12 mouse cellular contexts compared by ENCODE assay signal in genomic region chr13:49316386-49317162, GRCm38 (mm10). TPM values are rescaled to one million over a fixed set of nuclear protein-coding genes. Genes with fewer than 3 reads are reported as not detected.
A peak's percentile ranks its signal among the peaks of the same experiment; 100 is the strongest.
DNase-seq lines count a peak whose midpoint lies in the region; ATAC-seq lines count a peak whose summit lies in the region.
"Had no signal": no experiment of that assay in that cellular context is flagged by ENCODE, and none has a peak within 500 bp of the region (broad histone marks: within the 10 kb centered on the region; RNA-seq: fewer than 3 reads in every experiment).

No protein-coding gene starts in this region.

- peaks cover 9% of the 10 kb centered on the region; the same call in 1 of the 2 replicates for H3K4me1 ChIP-seq in neural tube, embryonic 11.5 days (ENCODE audit: control insufficient read depth, insufficient read depth, low read length)
- peaks cover 42% of the 10 kb centered on the region for H3K4me1 ChIP-seq in hindbrain, embryonic 13.5 days (replicated peaks)
- peaks cover 14% of the 10 kb centered on the region; the same call in 1 of the 2 replicates for H3K4me1 ChIP-seq in stomach, embryonic 16.5 days (ENCODE audit: control insufficient read depth, insufficient read depth, low read length)

- no peaks in the 10 kb centered on the region for H3K36me3 ChIP-seq in neural tube, embryonic 11.5 days (ENCODE audit: control insufficient read depth, insufficient read depth, low read length)
- no peaks in the 10 kb centered on the region; the same call in 1 of the 2 replicates for H3K36me3 ChIP-seq in hindbrain, embryonic 13.5 days
- no peaks in the 10 kb centered on the region for H3K36me3 ChIP-seq in stomach, embryonic 16.5 days (ENCODE audit: control insufficient read depth, insufficient read depth, low read length)
- H3K36me3 ChIP-seq: limb, embryonic 12.5 days had no signal

- peak; percentile 52 for DNase-seq in adrenal gland, adult 2 months
- DNase-seq in adrenal gland, postnatal 25 days, result no peak
- DNase-seq in neural tube, embryonic 11.5 days (ENCODE audit: low spot score), result peak; percentile 69
- DNase-seq in neural tube, embryonic 10.5 days (ENCODE audit: extremely low spot score, low spot score), result no peak
- no peak for DNase-seq in gastrocnemius, postnatal 14 days
- DNase-seq: kidney, adult 8-10 months; lung, postnatal 36 days had no signal

- no peaks in the 10 kb centered on the region for H3K9me3 ChIP-seq in neural tube, embryonic 11.5 days (ENCODE audit: control insufficient read depth, low read length)
- no peaks in the 10 kb centered on the region for H3K9me3 ChIP-seq in hindbrain, embryonic 13.5 days
- H3K9me3 ChIP-seq in stomach, embryonic 16.5 days (replicated peaks; ENCODE audit: control insufficient read depth, low read length), result no peaks in the 10 kb centered on the region
- H3K9me3 ChIP-seq: limb, embryonic 12.5 days had no signal

- WGBS in neural tube, embryonic 11.5 days, result 35% methylated on average over 9 of the region's 9 CpGs
- 30% methylated on average over 9 of the region's 9 CpGs for WGBS in hindbrain, embryonic 13.5 days
- WGBS in stomach, embryonic 16.5 days, result 38% methylated on average over 9 of the region's 9 CpGs

- H3K9ac ChIP-seq in neural tube, embryonic 11.5 days (ENCODE audit: low read length), result no peak overlapping the region
- no peak overlapping the region for H3K9ac ChIP-seq in hindbrain, embryonic 13.5 days
- H3K9ac ChIP-seq in stomach, embryonic 16.5 days (ENCODE audit: low read length), result no peak overlapping the region
- H3K9ac ChIP-seq: limb, embryonic 12.5 days had no signal

- H3K27me3 ChIP-seq in neural tube, embryonic 11.5 days (ENCODE audit: control insufficient read depth, insufficient read depth, low read length), result no peaks in the 10 kb centered on the region
- H3K27me3 ChIP-seq in hindbrain, embryonic 13.5 days, result peaks cover 33% of the 10 kb centered on the region
- H3K27me3 ChIP-seq in stomach, embryonic 16.5 days (ENCODE audit: control insufficient read depth, insufficient read depth, low read length), result no peaks in the 10 kb centered on the region
- H3K27me3 ChIP-seq: limb, embryonic 12.5 days had no signal

- no peak overlapping the region for H3K4me2 ChIP-seq in neural tube, embryonic 11.5 days (ENCODE audit: low read depth)
- no peak overlapping the region for H3K4me2 ChIP-seq in hindbrain, embryonic 13.5 days
- H3K4me2 ChIP-seq in stomach, embryonic 16.5 days (ENCODE audit: low read depth, low read length), result no peak overlapping the region
- H3K4me2 ChIP-seq: heart, embryonic 11.5 days; limb, embryonic 12.5 days had no signal

- intact Hi-C loops in gastrocnemius, postnatal 14 days (cut with DNase I; ENCODE audit: low total_unique reads), result no loop called here

- no peak overlapping the region for H3K27ac ChIP-seq in neural tube, embryonic 11.5 days (ENCODE audit: low read depth, low read length)
- peak overlapping the region; percentile 3; the same call in 1 of the 2 replicates for H3K27ac ChIP-seq in hindbrain, embryonic 13.5 days
- H3K27ac ChIP-seq in stomach, embryonic 16.5 days (ENCODE audit: low read length), result peak overlapping the region; percentile 31; the same call in 1 of the 2 replicates
- H3K27ac ChIP-seq: limb, embryonic 12.5 days had no signal

- no peak overlapping the region for H3K4me3 ChIP-seq in neural tube, embryonic 11.5 days (ENCODE audit: low read depth, low read length)
- H3K4me3 ChIP-seq in hindbrain, embryonic 13.5 days, result no peak overlapping the region
- H3K4me3 ChIP-seq in stomach, embryonic 16.5 days (replicated peaks; ENCODE audit: low read length), result no peak overlapping the region
- H3K4me3 ChIP-seq: limb, embryonic 12.5 days had no signal

- peak; percentile 69 for ATAC-seq in neural tube, embryonic 11.5 days (ENCODE audit: insufficient read depth, low FRiP score, low TSS enrichment)
- ATAC-seq in hindbrain, embryonic 13.5 days (ENCODE audit: low FRiP score), result no peak
- no peak for ATAC-seq in stomach, embryonic 16.5 days (ENCODE audit: insufficient read depth, low FRiP score)
- ATAC-seq in monocyte, adult 5-6 weeks (replicated peaks; ENCODE audit: insufficient number of reproducible peaks, low FRiP score, low TSS enrichment, poor library complexity, severe bottlenecking), result no peak

RNA-seq across cellular contexts. Expression of gene Fgd3, which starts 3.5 kb away (rescaled TPM):
- 1 to 10 TPM; 3.1 to 6.0 TPM for total RNA-seq in adrenal gland, adult 2 months (2021)
- polyA plus RNA-seq in adrenal gland, adult 2 months (2012; rRNA removed), result 1.3 and 2.3 TPM in 2 replicates
- 1.5 and 2.8 TPM in 2 replicates for total RNA-seq in adrenal gland, postnatal 25 days (2021)
- 1.1 and 1.2 TPM in 2 replicates for polyA plus RNA-seq in neural tube, embryonic 11.5 days (2014; fragmentation: Nextera tagmentation; extraction: Ambion mirVana)
- 1.4 and 2.0 TPM in 2 replicates for polyA plus RNA-seq in hindbrain, embryonic 13.5 days (2015; fragmentation: Nextera tagmentation; extraction: Ambion mirVana)
- 0.40 and 0.51 TPM in 2 replicates for polyA plus RNA-seq in stomach, embryonic 16.5 days (2015; fragmentation: Nextera tagmentation; extraction: Ambion mirVana)
- 1 to 10 TPM in 1 of 2 experiments, under 1 TPM in 1; 0.93 to 1.3 TPM for total RNA-seq in gastrocnemius, postnatal 14 days (2021)
- 43.6 to 60.8 TPM (median 44.6 TPM) in 3 replicates for total RNA-seq in monocyte, adult 5-6 weeks (2017)

RNA-seq across cellular contexts. Expression of gene Bicd2, which starts 24.8 kb away (rescaled TPM):
- 10 to 100 TPM; 34.7 to 43.2 TPM for total RNA-seq in adrenal gland, adult 2 months (2021)
- 25.1 and 25.2 TPM in 2 replicates for polyA plus RNA-seq in adrenal gland, adult 2 months (2012; rRNA removed)
- 43.7 and 45.2 TPM in 2 replicates for total RNA-seq in adrenal gland, postnatal 25 days (2021)
- polyA plus RNA-seq in neural tube, embryonic 11.5 days (2014; fragmentation: Nextera tagmentation; extraction: Ambion mirVana), result 37.1 and 37.4 TPM in 2 replicates
- 28.2 and 29.3 TPM in 2 replicates for polyA plus RNA-seq in hindbrain, embryonic 13.5 days (2015; fragmentation: Nextera tagmentation; extraction: Ambion mirVana)
- 26.5 and 26.7 TPM in 2 replicates for polyA plus RNA-seq in stomach, embryonic 16.5 days (2015; fragmentation: Nextera tagmentation; extraction: Ambion mirVana)
- total RNA-seq in gastrocnemius, postnatal 14 days (2021), result 10 to 100 TPM; 20.5 to 21.2 TPM
- total RNA-seq in monocyte, adult 5-6 weeks (2017), result 24.4 to 44.2 TPM (median 31.3 TPM) in 3 replicates

Comparison
In these comparisons a context has a peak if more than half of its experiments do, and no peak if none do; other contexts are left out.
1. DNase-seq: peak in adrenal gland, adult 2 months (single experiment) and neural tube, embryonic 11.5 days (single experiment); none in adrenal gland, postnatal 25 days (single experiment), neural tube, embryonic 10.5 days (single experiment) and gastrocnemius, postnatal 14 days (single experiment).